Mouse (Mus musculus): ENCODE measurements at regions not wholly inside any gene's neighbourhood (a gene's known extent, or its start where the extent isn't known, plus 50 kb on each side); places are given as distances from the start of the nearest gene placed in this dataset.

- no peak overlapping the region for H3K4me3 ChIP-seq
- peaks cover 50% of the 10 kb centered on the region for H3K4me1 ChIP-seq
- 63% methylated on average over 3 of the region's 3 CpGs for WGBS
- ATAC-seq: no peak
- no peaks in the 10 kb centered on the region for H3K36me3 ChIP-seq (ENCODE audit: poor library complexity, severe bottlenecking)
- no peak overlapping the region for H3K4me2 ChIP-seq
- H3K9me3 ChIP-seq (replicated peaks): no peaks in the 10 kb centered on the region
- no peak overlapping the region for H3K9ac ChIP-seq
- H3K27ac ChIP-seq: no peak overlapping the region
- 0 out of 2 replicates have a peak, but pooled peaks cover 2% of the 10 kb centered on the region for H3K27me3 ChIP-seq
Observed at GRCm38 (mm10) chr4:131489056-131489455, 349.0 kb downstream of the Ptpru start.

DNA sequence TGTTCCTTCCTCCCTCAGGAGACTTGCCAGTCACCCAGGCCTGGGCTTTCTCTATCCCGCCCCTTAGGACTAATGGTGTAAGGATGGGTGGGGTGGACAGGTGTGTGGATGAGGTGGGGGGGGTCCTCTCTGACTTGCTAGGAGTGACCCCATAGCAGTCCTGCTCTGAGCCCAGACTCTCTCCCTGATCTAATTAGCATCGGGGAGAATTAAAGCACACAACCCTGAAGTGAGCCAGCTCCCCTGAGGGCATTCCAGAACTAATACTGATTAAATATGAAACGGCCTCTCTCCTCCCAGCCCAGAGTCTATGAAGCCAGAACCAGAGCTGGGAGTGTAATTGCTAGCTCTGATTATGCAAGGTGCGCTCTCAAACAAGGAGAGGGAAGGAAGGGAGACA, 346.1 kb downstream of the Ptpru start:
- Histone ChIP-seq H3K9me3 (replicated peaks) (no peaks in the 10 kb centered on the region), H3K9ac (no peak overlapping the region), H3K4me1 (peaks cover 34% of the 10 kb centered on the region), H3K4me3 (no peak overlapping the region), H3K36me3 (ENCODE audit: poor library complexity, severe bottlenecking) (no peaks in the 10 kb centered on the region), H3K27me3 (0 out of 2 replicates have a peak, but pooled peaks cover 2% of the 10 kb centered on the region), H3K27ac (no peak overlapping the region), H3K4me2 (no peak overlapping the region)
- ATAC-seq: no peak
- WGBS: 42% methylated on average over 4 of the region's 4 CpGs

GRCm38 (mm10) chr4:131493726-131494125, 344.4 kb downstream of the Ptpru start:
- Histone ChIP-seq H3K27me3 (no peaks in the 10 kb centered on the region), H3K4me3 (no peak overlapping the region), H3K4me2 (no peak overlapping the region), H3K9ac (no peak overlapping the region), H3K4me1 (peaks cover 33% of the 10 kb centered on the region), H3K27ac (no peak overlapping the region), H3K36me3 (ENCODE audit: poor library complexity, severe bottlenecking) (no peaks in the 10 kb centered on the region), H3K9me3 (replicated peaks) (no peaks in the 10 kb centered on the region)
- WGBS: 60% methylated on average over 4 of the region's 4 CpGs
- ATAC-seq: peak; percentile 70; the same call in 1 of the 2 replicates

DNA sequence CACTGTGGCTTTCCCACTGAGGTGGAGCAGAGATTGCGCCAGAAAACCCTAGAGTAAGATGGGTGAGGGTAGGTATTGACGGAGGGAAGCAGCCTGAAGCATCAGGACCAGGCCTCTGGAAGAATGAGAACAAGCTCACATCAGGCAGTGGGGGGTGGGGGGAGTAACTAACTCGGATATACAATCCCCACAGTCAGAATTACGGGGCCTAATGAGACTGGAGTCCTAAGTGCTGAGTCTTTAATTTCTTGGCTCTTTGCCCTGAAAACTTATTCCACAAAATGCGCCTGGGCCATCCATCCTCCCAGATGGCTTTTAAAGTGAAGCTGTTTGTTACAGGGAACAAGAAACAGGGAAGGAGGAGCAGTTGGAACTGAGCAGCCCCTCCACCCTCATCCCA, 341.2 kb downstream of the Ptpru start:
- Histone ChIP-seq H3K9me3 (replicated peaks) (no peaks in the 10 kb centered on the region), H3K27ac (no peak overlapping the region), H3K4me1 (peaks cover 31% of the 10 kb centered on the region), H3K9ac (no peak overlapping the region), H3K4me2 (no peak overlapping the region), H3K4me3 (no peak overlapping the region), H3K27me3 (no peaks in the 10 kb centered on the region), H3K36me3 (ENCODE audit: poor library complexity, severe bottlenecking) (no peaks in the 10 kb centered on the region)
- 36% methylated on average over 5 of the region's 5 CpGs for WGBS
- ATAC-seq: 0 out of 2 replicates have a peak, but pooled peaks have one; percentile 10

DNA sequence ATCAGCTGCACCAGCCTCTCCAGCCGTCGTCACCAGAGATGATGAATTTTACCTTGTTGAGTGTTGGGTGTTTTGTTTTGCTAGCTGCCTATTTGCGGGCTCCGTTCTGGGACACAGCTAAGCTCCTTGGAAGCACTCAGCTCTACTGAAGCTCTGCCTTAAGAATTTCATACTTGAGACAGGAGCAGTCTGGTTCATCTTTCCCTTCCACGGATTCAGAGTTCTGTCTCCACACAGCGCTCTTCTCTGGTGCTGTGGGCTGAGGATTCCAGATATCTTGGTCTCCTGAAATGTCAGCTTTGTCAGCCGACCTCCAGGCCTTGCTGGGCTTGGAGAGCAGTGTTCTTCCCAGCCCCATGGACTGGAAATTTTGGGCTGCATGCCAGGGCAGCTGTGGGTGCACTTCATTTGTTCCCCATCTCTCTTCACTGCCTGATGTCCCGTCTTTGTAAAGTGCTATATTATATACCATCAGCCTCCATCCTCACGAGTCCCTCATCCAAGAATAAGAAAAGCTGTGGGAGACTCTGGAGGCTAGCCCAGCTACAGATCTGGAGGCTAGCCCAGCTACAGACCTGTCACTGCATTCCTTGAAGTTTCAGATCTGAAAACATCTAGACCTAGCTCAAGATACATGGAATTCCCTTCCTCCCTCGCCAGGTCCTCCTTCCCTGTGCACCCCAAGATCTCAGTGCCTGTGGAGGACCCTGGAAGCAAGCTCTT, 337.0 kb downstream of the Ptpru start:
- H3K9me3 ChIP-seq (replicated peaks): no peaks in the 10 kb centered on the region; the same call in 1 of the 2 replicates
- H3K36me3 ChIP-seq (ENCODE audit: poor library complexity, severe bottlenecking): no peaks in the 10 kb centered on the region
- peaks cover 13% of the 10 kb centered on the region for H3K4me1 ChIP-seq
- no peak for ATAC-seq
- WGBS: 83% methylated on average over 10 of the region's 10 CpGs
- no peak overlapping the region for H3K9ac ChIP-seq
- no peak overlapping the region for H3K4me3 ChIP-seq
- no peak overlapping the region for H3K4me2 ChIP-seq
- no peaks in the 10 kb centered on the region for H3K27me3 ChIP-seq
- no peak overlapping the region for H3K27ac ChIP-seq

- no peak overlapping the region for H3K9ac ChIP-seq
- H3K27me3 ChIP-seq: no peaks in the 10 kb centered on the region
- 0 out of 2 replicates have a peak, but pooled peaks cover 5% of the 10 kb centered on the region for H3K4me1 ChIP-seq
- no peaks in the 10 kb centered on the region for H3K36me3 ChIP-seq (ENCODE audit: poor library complexity, severe bottlenecking)
- H3K9me3 ChIP-seq (replicated peaks): no peaks in the 10 kb centered on the region; the same call in 1 of the 2 replicates
- WGBS: 87% methylated on average over 7 of the region's 7 CpGs
- ATAC-seq: no peak
- H3K27ac ChIP-seq: no peak overlapping the region
- no peak overlapping the region for H3K4me2 ChIP-seq
- no peak overlapping the region for H3K4me3 ChIP-seq
Observed at GRCm38 (mm10) chr4:131508154-131508553, 329.9 kb downstream of the Ptpru start.

- H3K27ac ChIP-seq: no peak overlapping the region
- ATAC-seq: no peak
- no peaks in the 10 kb centered on the region for H3K27me3 ChIP-seq
- no peak overlapping the region for H3K4me2 ChIP-seq
- 0 out of 2 replicates have a peak, but pooled peaks cover 5% of the 10 kb centered on the region for H3K4me1 ChIP-seq
- H3K4me3 ChIP-seq: no peak overlapping the region
- H3K9me3 ChIP-seq (replicated peaks): no peaks in the 10 kb centered on the region
- H3K9ac ChIP-seq: no peak overlapping the region
- H3K36me3 ChIP-seq (ENCODE audit: poor library complexity, severe bottlenecking): no peaks in the 10 kb centered on the region
- WGBS: 86% methylated on average over 3 of the region's 3 CpGs
Observed at GRCm38 (mm10) chr4:131511586-131511985, 326.5 kb downstream of the Ptpru start.

DNA sequence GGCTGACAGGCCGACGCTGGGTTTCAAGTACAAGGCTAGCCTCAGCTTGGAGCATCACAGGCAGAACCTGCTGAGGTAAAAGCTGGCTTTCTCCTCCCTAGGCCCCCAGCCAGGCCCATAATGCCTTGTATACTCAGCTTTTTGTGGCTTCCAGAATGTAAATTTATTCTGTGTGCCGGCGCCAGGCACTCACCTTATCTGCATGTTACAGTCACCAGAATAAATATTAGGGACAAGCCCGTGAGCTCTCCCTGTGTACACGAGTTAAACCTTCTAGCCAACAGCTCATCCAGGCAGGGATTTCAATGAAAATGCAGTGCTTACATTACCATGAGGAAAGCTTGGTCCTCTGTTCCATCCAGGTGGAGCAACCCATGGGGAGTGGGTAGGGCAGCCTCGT, 325.3 kb downstream of the Ptpru start:
- ATAC-seq: no peak
- no peaks in the 10 kb centered on the region for H3K9me3 ChIP-seq (replicated peaks)
- no peaks in the 10 kb centered on the region for H3K27me3 ChIP-seq
- no peak overlapping the region for H3K4me3 ChIP-seq
- H3K4me1 ChIP-seq: 0 out of 2 replicates have a peak, but pooled peaks cover 2% of the 10 kb centered on the region
- no peaks in the 10 kb centered on the region for H3K36me3 ChIP-seq (ENCODE audit: poor library complexity, severe bottlenecking)
- 77% methylated on average over 7 of the region's 7 CpGs for WGBS
- H3K27ac ChIP-seq: no peak overlapping the region
- H3K4me2 ChIP-seq: no peak overlapping the region
- no peak overlapping the region for H3K9ac ChIP-seq

- no peaks in the 10 kb centered on the region for H3K27me3 ChIP-seq
- no peak overlapping the region for H3K9ac ChIP-seq
- no peaks in the 10 kb centered on the region for H3K36me3 ChIP-seq (ENCODE audit: poor library complexity, severe bottlenecking)
- H3K4me2 ChIP-seq: no peak overlapping the region
- H3K4me1 ChIP-seq: no peaks in the 10 kb centered on the region
- no peak overlapping the region for H3K27ac ChIP-seq
- no peak overlapping the region for H3K4me3 ChIP-seq
- H3K9me3 ChIP-seq (replicated peaks): no peaks in the 10 kb centered on the region
- WGBS: 79% methylated on average over 10 of the region's 10 CpGs
- ATAC-seq: no peak
Observed at GRCm38 (mm10) chr4:131520636-131521306, 317.3 kb downstream of the Ptpru start.

- no peaks in the 10 kb centered on the region for H3K36me3 ChIP-seq (ENCODE audit: poor library complexity, severe bottlenecking)
- WGBS: 78% methylated on average over 8 of the region's 8 CpGs
- H3K4me3 ChIP-seq: no peak overlapping the region
- no peak overlapping the region for H3K4me2 ChIP-seq
- no peaks in the 10 kb centered on the region for H3K4me1 ChIP-seq
- H3K27me3 ChIP-seq: no peaks in the 10 kb centered on the region
- H3K9ac ChIP-seq: no peak overlapping the region
- H3K9me3 ChIP-seq (replicated peaks): no peaks in the 10 kb centered on the region
- no peak overlapping the region for H3K27ac ChIP-seq
- no peak for ATAC-seq
Observed at GRCm38 (mm10) chr4:131521307-131521651, 316.8 kb downstream of the Ptpru start.

GRCm38 (mm10) chr4:131525236-131525635, 312.9 kb downstream of the Ptpru start:
- no peak overlapping the region for H3K4me2 ChIP-seq
- no peak overlapping the region for H3K4me3 ChIP-seq
- no peaks in the 10 kb centered on the region for H3K9me3 ChIP-seq (replicated peaks)
- no peaks in the 10 kb centered on the region for H3K27me3 ChIP-seq
- H3K9ac ChIP-seq: no peak overlapping the region
- no peaks in the 10 kb centered on the region for H3K4me1 ChIP-seq
- 87% methylated on average over 3 of the region's 3 CpGs for whole genome bisulfite sequencing
- no peaks in the 10 kb centered on the region for H3K36me3 ChIP-seq (ENCODE audit: poor library complexity, severe bottlenecking)
- H3K27ac ChIP-seq: no peak overlapping the region
- ATAC-seq: no peak

GRCm38 (mm10) chr4:131530491-131530890, 307.6 kb downstream of the Ptpru start:
- H3K27me3 ChIP-seq: no peaks in the 10 kb centered on the region
- H3K36me3 ChIP-seq (ENCODE audit: poor library complexity, severe bottlenecking): no peaks in the 10 kb centered on the region
- no peak for ATAC-seq
- no peak overlapping the region for H3K4me3 ChIP-seq
- H3K4me2 ChIP-seq: no peak overlapping the region
- no peak overlapping the region for H3K9ac ChIP-seq
- no peak overlapping the region for H3K27ac ChIP-seq
- WGBS: 80% methylated on average over 5 of the region's 5 CpGs
- H3K4me1 ChIP-seq: no peaks in the 10 kb centered on the region
- H3K9me3 ChIP-seq (replicated peaks): no peaks in the 10 kb centered on the region

Data from forebrain, embryonic 13.5 days (tissue).